ENCODE assay signal across 10 mouse cellular contexts in genomic region chr10:81183805-81184204, GRCm38 (mm10). TPM values are rescaled to one million over a fixed set of nuclear protein-coding genes. Genes with fewer than 3 reads are reported as not detected.
DNase-seq lines count a peak whose midpoint lies in the region; ATAC-seq and TF ChIP-seq lines count a peak whose summit lies in the region.
"Had no signal": no experiment of that assay in that cellular context is flagged by ENCODE, and none has a peak within 500 bp of the region (broad histone marks: within the 10 kb centered on the region; RNA-seq: fewer than 3 reads in every experiment).

4930442H23Rik (minus strand) TSS chr10:81183849.

- DNase-seq in heart, adult 18-20 months = no peak
- DNase-seq in thymus, postnatal 25 days = no peak
- no peak for DNase-seq in frontal cortex, postnatal 10 days (ENCODE audit: low spot score in 2 of 2)
- no peak for DNase-seq in B cell, adult 2 months
- DNase-seq: right cerebral cortex, adult 18-20 months had no signal

- no peak for TF ChIP-seq POLR2A in bone marrow, adult 2 months (IDR thresholded peaks at IDR 0.05; ENCODE audit: borderline replicate concordance, control insufficient read depth, low read depth, low read length)

- peaks cover 58% of the 10 kb centered on the region for H3K4me1 ChIP-seq in heart, embryonic 13.5 days
- H3K4me1 ChIP-seq in bone marrow, adult 2 months (ENCODE audit: control insufficient read depth, insufficient read depth, low read length) = peaks cover 2% of the 10 kb centered on the region; the same call in 1 of the 2 replicates
- peaks cover 26% of the 10 kb centered on the region for H3K4me1 ChIP-seq in hindbrain, embryonic 12.5 days
- peaks cover 25% of the 10 kb centered on the region for H3K4me1 ChIP-seq in midbrain, embryonic 13.5 days (replicated peaks)

- H3K27me3 ChIP-seq in heart, embryonic 13.5 days (replicated peaks) = no peaks in the 10 kb centered on the region
- no peaks in the 10 kb centered on the region for H3K27me3 ChIP-seq in hindbrain, embryonic 12.5 days
- no peaks in the 10 kb centered on the region for H3K27me3 ChIP-seq in midbrain, embryonic 13.5 days
- H3K27me3 ChIP-seq: Patski had no signal

- TF ChIP-seq CTCF in bone marrow, adult 2 months (IDR thresholded peaks at IDR 0.05; ENCODE audit: control insufficient read depth, insufficient read depth, low read length) = no peak

- no peaks in the 10 kb centered on the region for H3K9me3 ChIP-seq in heart, embryonic 13.5 days
- no peaks in the 10 kb centered on the region for H3K9me3 ChIP-seq in hindbrain, embryonic 12.5 days (replicated peaks)
- H3K9me3 ChIP-seq in midbrain, embryonic 13.5 days = no peaks in the 10 kb centered on the region

- ATAC-seq in heart, embryonic 13.5 days (ENCODE audit: extremely low read depth, insufficient number of reproducible peaks, low FRiP score, low TSS enrichment) = no peak
- no peak for ATAC-seq in hindbrain, embryonic 12.5 days (ENCODE audit: low FRiP score)
- no peak for ATAC-seq in midbrain, embryonic 13.5 days

- peak within 1 kb of the TSS; percentile 94 for H3K27ac ChIP-seq in heart, embryonic 13.5 days (replicated peaks)
- H3K27ac ChIP-seq in bone marrow, adult 2 months (ENCODE audit: control insufficient read depth, insufficient read depth, low read depth, low read length, poor library complexity) = peak within 1 kb of the TSS; percentile 82
- H3K27ac ChIP-seq in hindbrain, embryonic 12.5 days = peak within 1 kb of the TSS; percentile 86
- peak within 1 kb of the TSS; percentile 85 for H3K27ac ChIP-seq in midbrain, embryonic 13.5 days

- peak within 1 kb of the TSS; percentile 80 for H3K4me3 ChIP-seq in heart, embryonic 13.5 days
- H3K4me3 ChIP-seq in bone marrow, adult 2 months (replicated peaks; ENCODE audit: control insufficient read depth, low read depth, low read length) = peak within 1 kb of the TSS; percentile 84
- peak within 1 kb of the TSS; percentile 61 for H3K4me3 ChIP-seq in hindbrain, embryonic 12.5 days
- peak within 1 kb of the TSS; percentile 53 for H3K4me3 ChIP-seq in midbrain, embryonic 13.5 days (replicated peaks)

- H3K36me3 ChIP-seq in heart, embryonic 13.5 days = peaks cover 83% of the 10 kb centered on the region
- peaks cover 64% of the 10 kb centered on the region for H3K36me3 ChIP-seq in hindbrain, embryonic 12.5 days
- H3K36me3 ChIP-seq in midbrain, embryonic 13.5 days = peaks cover 76% of the 10 kb centered on the region

- WGBS in heart, embryonic 13.5 days = 69% methylated on average over 5 of the region's 5 CpGs
- WGBS in bone marrow, adult 2 months = 83% methylated on average over 5 of the region's 5 CpGs
- 88% methylated on average over 5 of the region's 5 CpGs for WGBS in hindbrain, embryonic 12.5 days
- WGBS in midbrain, embryonic 13.5 days = 89% methylated on average over 5 of the region's 5 CpGs

- peak within 1 kb of the TSS; percentile 82 for H3K4me2 ChIP-seq in heart, embryonic 13.5 days
- H3K4me2 ChIP-seq in hindbrain, embryonic 12.5 days (replicated peaks) = peak within 1 kb of the TSS; percentile 64
- peak within 1 kb of the TSS; percentile 64 for H3K4me2 ChIP-seq in midbrain, embryonic 13.5 days (replicated peaks)

- H3K9ac ChIP-seq in heart, embryonic 13.5 days = peak within 1 kb of the TSS; percentile 89
- H3K9ac ChIP-seq in hindbrain, embryonic 12.5 days = peak within 1 kb of the TSS; percentile 66
- peak within 1 kb of the TSS; percentile 72 for H3K9ac ChIP-seq in midbrain, embryonic 13.5 days (replicated peaks)

RNA-seq across cellular contexts. Expression of gene 4930442H23Rik, which starts in this region (rescaled TPM):
- polyA plus RNA-seq in heart, embryonic 13.5 days (2015; fragmentation: Nextera tagmentation; extraction: Ambion mirVana) = 0.27 TPM in 1 of 2 replicates, not detected in the other
- total RNA-seq in heart, adult 18-20 months (2021) = not detected
- not detected in 2 replicates for polyA plus RNA-seq in bone marrow, adult 2 months (2011; ENCODE audit: insufficient read depth, insufficient read length, low replicate concordance, missing spikeins)
- polyA plus RNA-seq in hindbrain, embryonic 12.5 days (2016; fragmentation: Nextera tagmentation; extraction: Ambion mirVana) = not detected in 2 replicates
- polyA plus RNA-seq in midbrain, embryonic 13.5 days (2015; fragmentation: Nextera tagmentation; extraction: Ambion mirVana) = 0.12 and 0.15 TPM in 2 replicates
